14 mouse cellular contexts compared by ENCODE assay signal in the genomic region with DNA sequence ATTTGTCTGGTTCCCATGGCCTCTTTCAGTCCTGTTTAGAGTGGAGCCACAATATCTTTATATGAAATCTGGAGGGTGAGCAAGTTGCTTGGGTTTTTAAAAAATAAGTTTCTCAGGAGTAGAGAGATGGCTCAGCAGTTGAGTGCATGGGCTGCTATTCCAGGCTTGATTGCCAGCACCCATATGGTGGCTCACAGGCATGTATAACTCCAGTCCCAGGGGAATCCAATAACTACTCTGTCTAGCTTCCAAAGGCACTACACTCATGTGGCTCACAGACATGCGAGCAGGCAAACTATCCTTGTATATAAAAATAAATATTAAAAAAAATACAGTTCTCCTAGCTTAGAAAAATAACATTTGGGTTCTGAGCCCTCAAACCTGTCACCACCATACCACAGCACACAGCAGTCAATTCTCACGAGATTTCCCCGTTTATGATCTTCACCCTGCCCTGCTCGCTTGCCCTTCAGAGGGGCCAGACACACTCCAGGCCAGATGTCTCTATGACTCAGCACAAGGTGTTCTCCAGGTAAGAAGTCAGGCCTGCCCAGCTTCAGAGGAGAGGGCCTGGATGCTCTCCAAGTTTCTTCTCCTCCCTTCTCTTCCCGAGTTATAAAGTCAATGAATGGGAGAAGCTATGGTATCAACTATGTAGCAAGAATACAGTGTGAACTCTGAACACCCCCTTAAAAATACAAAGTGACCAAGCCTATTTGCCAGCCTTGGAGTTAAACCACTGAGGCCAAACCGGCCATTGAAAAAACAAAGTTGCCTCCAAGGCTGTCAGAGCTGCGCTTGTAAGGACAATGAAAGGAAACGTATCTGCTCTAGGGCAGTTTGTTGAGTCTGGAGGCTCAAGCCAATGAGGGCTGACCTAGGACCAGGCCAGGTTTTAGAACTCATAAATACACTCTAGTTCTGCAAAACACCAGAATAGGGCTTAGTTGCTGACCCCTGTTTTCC. TPM values are rescaled to one million over a fixed set of nuclear protein-coding genes. Genes with fewer than 3 reads are reported as not detected.
DNase-seq lines count a peak whose midpoint lies in the region; ATAC-seq and TF ChIP-seq lines count a peak whose summit lies in the region.
"Had no signal": no experiment of that assay in that cellular context is flagged by ENCODE, and none has a peak within 500 bp of the region (broad histone marks: within the 10 kb centered on the region; RNA-seq: fewer than 3 reads in every experiment).

No protein-coding gene starts in this region.

- peak overlapping the region; percentile 79 for H3K4me2 ChIP-seq in liver, embryonic 12.5 days
- no peak overlapping the region for H3K4me2 ChIP-seq in intestine, embryonic 14.5 days (ENCODE audit: low read length)
- H3K4me2 ChIP-seq in liver, postnatal 0 days (ENCODE audit: low read depth, low read length), result no peak overlapping the region
- H3K4me2 ChIP-seq: embryonic facial prominence, embryonic 15.5 days; heart, embryonic 12.5 days; lung, embryonic 15.5 days; midbrain, embryonic 13.5 days had no signal

- H3K9me3 ChIP-seq in liver, embryonic 12.5 days (replicated peaks), result no peaks in the 10 kb centered on the region
- no peaks in the 10 kb centered on the region for H3K9me3 ChIP-seq in intestine, embryonic 14.5 days (ENCODE audit: control insufficient read depth, low read length)
- H3K9me3 ChIP-seq in liver, postnatal 0 days (ENCODE audit: low read length), result no peaks in the 10 kb centered on the region
- H3K9me3 ChIP-seq: embryonic facial prominence, embryonic 15.5 days; heart, embryonic 12.5 days; lung, embryonic 15.5 days; midbrain, embryonic 13.5 days had no signal

- H3K36me3 ChIP-seq in liver, embryonic 12.5 days, result peaks cover 72% of the 10 kb centered on the region
- H3K36me3 ChIP-seq in intestine, embryonic 14.5 days (ENCODE audit: control insufficient read depth, insufficient read depth, low read length), result peaks cover 6% of the 10 kb centered on the region
- peaks cover 19% of the 10 kb centered on the region; the same call in 1 of the 2 replicates for H3K36me3 ChIP-seq in liver, postnatal 0 days (replicated peaks; ENCODE audit: insufficient read depth, low read length)
- H3K36me3 ChIP-seq: embryonic facial prominence, embryonic 15.5 days; lung, embryonic 15.5 days had no signal

- no peak for TF ChIP-seq EP300 in liver, postnatal 0 days (IDR thresholded peaks at IDR 0.05; ENCODE audit: low read depth)

- no peak overlapping the region for H3K4me3 ChIP-seq in liver, embryonic 12.5 days
- H3K4me3 ChIP-seq in intestine, embryonic 14.5 days (ENCODE audit: low read depth, low read length), result no peak overlapping the region
- H3K4me3 ChIP-seq in liver, postnatal 0 days (ENCODE audit: low read depth, low read length), result no peak overlapping the region
- H3K4me3 ChIP-seq: embryonic facial prominence, embryonic 15.5 days; heart, embryonic 12.5 days; lung, embryonic 15.5 days; midbrain, embryonic 13.5 days had no signal

- peaks cover 94% of the 10 kb centered on the region for H3K4me1 ChIP-seq in liver, embryonic 12.5 days
- H3K4me1 ChIP-seq in intestine, embryonic 14.5 days (replicated peaks; ENCODE audit: control insufficient read depth, insufficient read depth, low read length), result no peaks in the 10 kb centered on the region
- peaks cover 45% of the 10 kb centered on the region for H3K4me1 ChIP-seq in liver, postnatal 0 days (ENCODE audit: insufficient read depth)
- H3K4me1 ChIP-seq: embryonic facial prominence, embryonic 15.5 days; lung, embryonic 15.5 days had no signal

- 83% methylated on average over 8 of the region's 8 CpGs for WGBS in liver, embryonic 12.5 days (ENCODE audit: insufficient replicate concordance)
- 69% methylated on average over 8 of the region's 8 CpGs for WGBS in intestine, embryonic 14.5 days
- 83% methylated on average over 8 of the region's 8 CpGs for WGBS in liver, postnatal 0 days (ENCODE audit: insufficient replicate concordance)

- no peaks in the 10 kb centered on the region for H3K27me3 ChIP-seq in liver, embryonic 12.5 days (replicated peaks)
- H3K27me3 ChIP-seq in intestine, embryonic 14.5 days (replicated peaks; ENCODE audit: control insufficient read depth, insufficient read depth, low read length), result no peaks in the 10 kb centered on the region
- no peaks in the 10 kb centered on the region for H3K27me3 ChIP-seq in liver, postnatal 0 days (ENCODE audit: insufficient read depth, low read length)
- H3K27me3 ChIP-seq: embryonic facial prominence, embryonic 15.5 days; heart, embryonic 12.5 days; lung, embryonic 15.5 days; midbrain, embryonic 13.5 days had no signal

- H3K27ac ChIP-seq in liver, embryonic 12.5 days, result peak overlapping the region; percentile 100
- H3K27ac ChIP-seq in intestine, embryonic 14.5 days (ENCODE audit: low read depth), result no peak overlapping the region
- no peak overlapping the region for H3K27ac ChIP-seq in liver, postnatal 0 days (ENCODE audit: low read depth)
- H3K27ac ChIP-seq: embryonic facial prominence, embryonic 15.5 days; lung, embryonic 15.5 days; midbrain, embryonic 13.5 days had no signal

- no peak for ATAC-seq in liver, embryonic 12.5 days
- 0 out of 2 replicates have a peak, but pooled peaks have one; percentile 51 for ATAC-seq in intestine, embryonic 14.5 days (replicated peaks; ENCODE audit: low FRiP score, low TSS enrichment, low read depth)
- no peak for ATAC-seq in liver, postnatal 0 days
- ATAC-seq: midbrain, embryonic 13.5 days had no signal

- no peak for TF ChIP-seq CTCF in liver, postnatal 0 days (IDR thresholded peaks at IDR 0.05; ENCODE audit: low read depth)

- H3K9ac ChIP-seq in liver, embryonic 12.5 days, result peak overlapping the region; percentile 70
- no peak overlapping the region for H3K9ac ChIP-seq in intestine, embryonic 14.5 days (ENCODE audit: low read length)
- H3K9ac ChIP-seq in liver, postnatal 0 days (replicated peaks), result peak overlapping the region; percentile 31; the same call in 1 of the 2 replicates
- H3K9ac ChIP-seq: embryonic facial prominence, embryonic 15.5 days; heart, embryonic 12.5 days; lung, embryonic 15.5 days; midbrain, embryonic 13.5 days had no signal

- peak; percentile 81 for DNase-seq in heart, adult 11 months
- DNase-seq in heart, adult 18-20 months, result no peak
- DNase-seq in liver, result no peak
- DNase-seq in intestine, embryonic 14.5 days (ENCODE audit: low spot score), result no peak
- DNase-seq in liver, postnatal 0 days, result no peak
- DNase-seq in thymus, adult 18-20 months, result no peak
- DNase-seq: adrenal gland, postnatal 36 days; cerebellum, adult 18-20 months; right cerebral cortex, postnatal 4 days had no signal

RNA-seq across cellular contexts. Expression of gene Mgst3, which starts 12.3 kb away (rescaled TPM):
- total RNA-seq in heart, adult 18-20 months (2021), result 100 to 1,000 TPM; 301 to 305 TPM
- polyA plus RNA-seq in liver, embryonic 12.5 days (2016; fragmentation: Nextera tagmentation; extraction: Ambion mirVana), result 388 and 396 TPM in 2 replicates
- 179 and 217 TPM in 2 replicates for polyA plus RNA-seq in intestine, embryonic 14.5 days (2014; fragmentation: Nextera tagmentation; extraction: Ambion mirVana)
- 161 and 163 TPM in 2 replicates for polyA plus RNA-seq in liver, postnatal 0 days (2015; fragmentation: Nextera tagmentation; extraction: Ambion mirVana)

RNA-seq across cellular contexts. Expression of gene Aldh9a1, which starts 31.5 kb away (rescaled TPM):
- total RNA-seq in heart, adult 18-20 months (2021), result 10 to 100 TPM; 17.8 to 20.8 TPM
- 94.4 and 99.5 TPM in 2 replicates for polyA plus RNA-seq in liver, embryonic 12.5 days (2016; fragmentation: Nextera tagmentation; extraction: Ambion mirVana)
- 77.8 and 83.3 TPM in 2 replicates for polyA plus RNA-seq in intestine, embryonic 14.5 days (2014; fragmentation: Nextera tagmentation; extraction: Ambion mirVana)
- polyA plus RNA-seq in liver, postnatal 0 days (2015; fragmentation: Nextera tagmentation; extraction: Ambion mirVana), result 76.4 and 80.8 TPM in 2 replicates
